Mouse (Mus musculus): ENCODE data around the gene H1fnt.
A peak's percentile ranks its signal among the peaks of the same experiment; 100 is the strongest.

H1fnt gene

GRCm38 (mm10) chr15:98257193-98257592 is at the start of gene H1fnt:
TSS of gene H1fnt (minus strand) at chr15:98257293.
- no peak for DNase-seq

DNA sequence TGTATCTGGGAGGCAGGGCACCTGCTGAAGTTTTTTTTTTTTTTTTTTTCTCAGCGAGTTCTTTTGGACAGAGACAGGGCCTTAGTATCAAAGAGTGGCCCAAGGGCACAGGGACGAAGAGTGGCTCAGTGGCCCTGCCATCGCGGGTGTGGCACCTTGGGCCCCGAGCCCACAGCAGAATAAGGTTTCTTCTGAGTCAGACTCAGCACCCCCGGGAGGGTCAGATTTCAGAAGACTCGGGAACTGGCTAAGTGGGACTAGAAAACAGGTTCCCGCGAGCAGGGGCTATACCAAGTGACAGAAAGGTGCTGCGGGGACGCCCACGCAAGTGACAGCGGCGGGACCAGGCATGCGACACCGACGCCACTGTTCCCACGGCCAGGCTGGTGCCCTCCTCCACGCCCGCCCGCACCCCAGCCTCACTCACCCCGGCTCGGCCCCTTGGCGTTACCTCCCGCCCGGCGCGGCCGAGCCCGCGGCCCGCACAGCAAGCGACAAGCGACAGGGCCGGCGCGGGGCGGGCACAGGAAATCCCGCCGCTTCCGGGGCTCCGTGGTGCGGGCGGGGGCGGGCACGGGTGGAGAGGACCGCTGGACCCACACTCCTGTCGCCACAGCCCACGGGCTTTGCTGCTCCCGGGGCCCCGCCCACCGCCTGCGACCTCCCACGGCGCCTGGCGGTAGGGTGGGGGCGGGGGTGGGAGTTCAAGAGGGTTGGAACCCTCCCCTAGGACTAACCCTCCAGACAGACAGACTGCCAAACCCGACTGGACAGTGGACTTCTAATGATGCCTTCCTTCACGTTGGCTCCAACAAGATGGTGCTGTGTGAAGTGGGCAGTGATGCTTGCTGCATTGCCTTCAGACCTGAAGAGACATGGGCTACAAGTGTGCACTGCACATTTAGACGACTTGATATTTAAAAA is 38.8 kb upstream of the H1fnt start, which contains the start of gene Zfp641:
Gene Zfp641, minus strand, starts transcription at position 534 of the 924 bp plus-strand sequence.
- DNase-seq: peak; percentile 7

DNA sequence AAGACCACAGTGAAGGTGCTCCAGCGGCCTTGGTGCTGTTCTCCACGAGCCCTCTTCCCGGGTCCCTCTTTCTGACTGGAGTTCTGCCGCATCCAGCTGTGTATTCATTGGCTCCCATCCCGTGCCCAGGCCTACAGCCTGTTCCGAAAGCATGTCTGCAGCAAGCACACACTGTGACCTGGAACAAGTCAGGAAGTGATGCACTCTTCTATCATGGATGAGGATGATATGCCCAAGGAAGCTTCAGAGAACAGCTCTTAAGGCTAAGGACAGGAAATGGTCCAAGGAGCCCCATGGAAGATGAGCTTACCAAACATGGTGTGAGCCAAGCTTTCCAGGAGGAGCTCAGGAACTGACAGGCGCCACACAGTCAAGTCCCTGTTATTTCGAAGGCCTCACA is 36.6 kb upstream of the H1fnt start:
- no peak for DNase-seq

DNA sequence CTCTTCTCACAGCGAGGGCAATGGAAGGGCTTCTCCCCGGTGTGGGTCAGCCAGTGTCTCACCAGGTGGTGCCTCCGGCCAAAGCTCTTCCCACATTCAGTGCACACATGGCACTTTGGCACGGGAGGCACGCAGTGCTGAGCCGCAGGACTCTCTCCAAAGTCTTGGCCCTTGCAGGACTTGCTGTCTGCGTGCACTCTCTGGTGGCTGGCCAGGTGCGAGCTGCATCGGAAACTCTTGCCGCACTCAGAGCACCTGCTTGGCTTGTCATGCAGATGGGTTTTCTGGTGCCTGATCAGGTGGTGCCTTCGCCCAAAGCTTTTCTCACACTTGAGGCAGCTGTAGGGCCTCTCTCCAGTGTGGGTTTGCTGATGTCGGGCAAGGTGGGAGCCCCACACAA is 31.5 kb upstream of the H1fnt start:
- DNase-seq: peak; percentile 53

GRCm38 (mm10) chr15:98286418-98286817 is 29.3 kb upstream of the H1fnt start:
- no peak for DNase-seq

DNA sequence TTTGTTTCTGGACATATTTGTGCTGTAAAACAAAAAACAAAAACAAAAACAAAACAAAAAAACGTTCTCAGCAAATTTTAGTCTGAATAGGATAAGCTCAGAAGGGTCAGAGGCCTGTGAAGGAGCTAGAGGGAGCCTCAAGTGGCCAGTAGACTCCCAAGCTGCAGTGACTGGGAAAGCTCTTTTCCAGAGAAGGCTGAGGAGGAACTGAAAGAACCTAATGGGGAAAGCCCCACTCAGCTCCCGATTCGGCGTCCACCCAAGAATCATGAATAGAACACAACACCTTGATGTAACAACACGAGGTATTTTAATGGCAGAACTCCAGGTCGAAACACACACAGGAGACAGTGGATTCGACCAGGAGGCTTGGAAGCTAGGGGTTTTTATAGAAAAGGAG is 683 bp upstream of the H1fnt start:
- DNase-seq: no peak

GRCm38 (mm10) chr15:98256271-98256670 is 822 bp downstream of the H1fnt start:
- no peak for DNase-seq

DNA sequence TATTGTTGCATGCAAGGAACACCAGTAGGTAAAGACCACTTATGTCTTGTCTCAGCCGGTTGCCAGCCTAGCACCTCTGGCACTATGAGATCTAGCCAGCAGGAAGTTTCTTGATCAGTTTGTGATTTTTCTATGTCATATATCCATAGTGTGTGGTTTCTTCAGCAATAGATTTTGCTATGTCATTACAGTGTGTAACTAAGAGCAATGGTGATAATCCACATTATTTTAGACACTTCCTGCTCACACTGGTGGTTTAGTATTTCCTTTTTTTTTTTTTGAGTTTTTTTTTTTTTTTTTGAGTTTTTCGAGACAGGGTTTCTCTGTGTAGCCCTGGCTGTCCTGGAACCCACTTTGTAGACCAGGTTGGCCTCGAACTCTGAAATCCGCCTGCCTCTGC is 21.7 kb downstream of the H1fnt start:
- DNase-seq: no peak

DNA sequence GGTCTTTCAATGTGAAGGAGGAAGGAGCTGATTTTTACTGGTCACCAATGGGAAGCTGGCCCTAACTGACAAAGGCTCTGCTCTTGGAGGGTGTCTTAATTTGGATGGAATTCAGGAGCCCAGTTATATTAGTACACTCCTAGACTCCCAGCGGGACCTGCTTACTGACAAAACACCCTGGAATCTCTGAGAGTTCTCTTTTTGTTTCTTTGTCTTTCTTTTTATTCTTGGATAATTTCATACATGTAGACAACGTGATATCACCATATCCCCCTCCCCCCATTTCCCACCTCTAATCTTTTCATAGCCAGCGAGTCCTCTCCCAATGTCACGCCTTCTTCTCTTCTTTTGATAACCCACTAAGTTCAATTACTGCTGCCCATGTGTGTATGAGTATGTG is 22.7 kb downstream of the H1fnt start, which contains the start of gene Olfr286:
Gene Olfr286, minus strand, starts transcription at position 101 of the 400 bp plus-strand sequence.
- DNase-seq: no peak

- no peak for DNase-seq
These were observed 31.0 kb downstream of the H1fnt start for GRCm38 (mm10) chr15:98226096-98226495.

DNA sequence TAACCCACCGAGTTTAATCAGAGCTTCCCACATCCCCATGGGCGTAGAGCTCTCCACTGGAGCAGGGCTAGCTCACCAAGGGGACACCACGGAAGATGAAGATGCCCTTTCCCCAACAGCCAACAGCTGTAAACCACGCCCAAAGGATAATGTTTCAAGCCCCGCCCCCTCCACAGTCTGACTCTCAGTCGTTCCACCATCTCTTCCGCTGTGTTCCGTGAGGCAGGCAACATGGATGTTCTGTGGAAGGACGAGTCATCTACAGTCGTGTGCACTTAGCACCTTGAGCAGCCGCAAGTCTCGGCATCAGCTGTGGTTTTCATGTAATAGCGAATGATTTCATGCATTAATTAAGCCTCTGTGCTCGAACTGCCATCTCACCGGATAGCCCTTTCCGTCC is 31.5 kb downstream of the H1fnt start:
- DNase-seq: no peak

- no peak for DNase-seq
These were observed 34.7 kb downstream of the H1fnt start for GRCm38 (mm10) chr15:98222377-98222776.

DNA sequence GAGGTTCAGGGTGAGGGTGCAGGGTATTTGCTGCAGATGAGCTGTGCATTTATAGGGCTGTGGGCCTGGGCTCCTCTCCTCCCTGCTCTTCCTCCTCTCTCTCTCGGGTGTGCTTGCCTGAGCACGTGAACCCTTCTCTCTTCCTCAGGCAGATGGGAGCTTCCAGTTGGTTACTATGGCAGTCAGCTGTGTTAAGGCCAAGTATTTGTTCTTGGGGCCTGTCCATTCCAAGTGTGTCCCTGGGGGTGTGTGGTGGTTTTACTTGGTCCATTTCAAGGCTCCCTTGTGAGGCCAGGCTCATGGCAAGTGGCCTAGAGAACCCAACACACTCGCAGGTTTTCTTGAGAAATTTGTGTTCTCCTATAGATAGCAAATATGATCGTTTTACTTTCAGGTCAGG is 36.2 kb downstream of the H1fnt start, which contains the start of the genes Gm44579 and Olfr287:
Gene Gm44579, minus strand, starts transcription at position 101 of the 400 bp plus-strand sequence.
Gene Olfr287, minus strand, starts transcription at position 180 of the 400 bp plus-strand sequence.
- no peak for DNase-seq

DNA sequence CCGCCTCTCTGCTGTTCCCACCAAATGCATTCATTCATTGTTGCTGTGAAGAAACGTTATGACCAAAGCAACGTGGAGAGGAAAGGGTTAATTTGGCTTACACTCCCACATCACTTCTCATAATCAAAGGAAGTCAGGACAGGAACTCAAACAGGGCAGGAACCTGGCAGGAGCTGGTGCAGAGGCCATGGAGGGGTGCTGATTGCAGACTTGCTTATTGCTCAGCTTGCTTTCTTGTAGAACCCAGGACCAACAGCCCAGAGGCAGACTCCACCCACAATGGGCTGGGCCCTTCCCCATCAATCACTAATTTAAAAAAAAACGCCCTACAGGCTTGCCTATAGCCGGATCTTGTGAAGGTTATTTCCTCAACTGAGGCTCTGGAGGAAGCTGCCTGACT is 43.0 kb downstream of the H1fnt start:
- DNase-seq: no peak

DNA sequence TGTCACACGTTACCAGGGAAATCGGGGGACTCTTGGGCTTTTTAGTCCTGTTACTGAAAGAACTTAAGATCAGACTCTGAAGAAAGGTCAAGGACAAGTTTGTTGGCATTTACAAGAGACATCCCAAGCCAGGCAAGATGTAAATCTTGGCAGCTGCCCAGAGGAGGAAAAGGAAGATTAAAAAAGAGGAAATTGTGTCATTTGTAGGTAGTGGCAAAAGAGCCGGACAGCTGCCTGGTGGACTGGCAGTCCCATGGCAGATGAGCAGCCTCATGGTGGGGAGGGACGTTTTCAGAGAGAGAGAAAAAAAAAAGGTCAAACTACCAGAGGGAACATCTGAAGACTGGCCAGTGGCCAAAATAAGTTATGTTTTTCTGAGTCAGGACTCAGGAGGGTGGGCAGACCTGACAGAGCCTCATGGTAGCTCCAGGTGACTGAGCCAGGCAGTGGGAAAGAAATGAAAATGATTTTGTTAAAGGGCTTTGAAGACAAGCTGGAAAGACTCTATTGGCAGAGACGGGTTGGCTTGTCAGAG is 43.7 kb downstream of the H1fnt start:
- DNase-seq: no peak

GRCm38 (mm10) chr15:98209676-98210075 is 47.4 kb downstream of the H1fnt start:
- no peak for DNase-seq

All from thymus, postnatal 14 days (tissue).